ENCODE assay signal across 9 mouse cellular contexts in genomic region chr2:156730501-156730921, GRCm38 (mm10). TPM values are rescaled to one million over a fixed set of nuclear protein-coding genes. Genes with fewer than 3 reads are reported as not detected.
DNase-seq lines count a peak whose midpoint lies in the region; ATAC-seq lines count a peak whose summit lies in the region.
"Had no signal": no experiment of that assay in that cellular context is flagged by ENCODE, and none has a peak within 500 bp of the region (broad histone marks: within the 10 kb centered on the region; RNA-seq: fewer than 3 reads in every experiment).

No protein-coding gene starts in this region.

- H3K27me3 ChIP-seq in heart, embryonic 13.5 days (replicated peaks), result no peaks in the 10 kb centered on the region
- H3K27me3 ChIP-seq: midbrain, embryonic 12.5 days had no signal

- no peaks in the 10 kb centered on the region for H3K9me3 ChIP-seq in heart, embryonic 13.5 days
- H3K9me3 ChIP-seq: midbrain, embryonic 12.5 days had no signal

- ATAC-seq in heart, embryonic 13.5 days (ENCODE audit: extremely low read depth, insufficient number of reproducible peaks, low FRiP score, low TSS enrichment), result no peak

- peak overlapping the region; percentile 18; the same call in 1 of the 2 replicates for H3K4me3 ChIP-seq in heart, embryonic 13.5 days
- H3K4me3 ChIP-seq: midbrain, embryonic 12.5 days had no signal

- 73% methylated on average over 12 of the region's 12 CpGs for WGBS in heart, embryonic 13.5 days

- peak overlapping the region; percentile 71 for H3K9ac ChIP-seq in heart, embryonic 13.5 days
- H3K9ac ChIP-seq: midbrain, embryonic 12.5 days had no signal

- intact Hi-C loops in left cerebral cortex, postnatal 25 days (cut with DNase I), result loop anchor here (10.0 kb wide), 1 partner anchor 264 kb away; the partner anchor contains the start of gene Ndrg3

- peak; percentile 20 for DNase-seq in kidney, adult 11 months
- DNase-seq in kidney, postnatal 14 days, result no peak
- peak; percentile 45 for DNase-seq in ES-CJ7 (ENCODE audit: low read depth, low spot score)
- peak; percentile 48 for DNase-seq in lung, postnatal 10 days
- peak; percentile 63 to 65 for DNase-seq in thymus, postnatal 36 days
- no peak for DNase-seq in left cerebral cortex, postnatal 25 days (ENCODE audit: low spot score in 2 of 2)
- DNase-seq in yolk sac, embryonic 10.5 days (ENCODE audit: low spot score), result no peak

- no peaks in the 10 kb centered on the region for H3K36me3 ChIP-seq in heart, embryonic 13.5 days

- H3K4me2 ChIP-seq in heart, embryonic 13.5 days, result peak overlapping the region; percentile 56
- H3K4me2 ChIP-seq: midbrain, embryonic 12.5 days had no signal

- H3K27ac ChIP-seq in heart, embryonic 13.5 days (replicated peaks), result peak overlapping the region; percentile 65
- H3K27ac ChIP-seq: midbrain, embryonic 12.5 days had no signal

- peaks cover 97% of the 10 kb centered on the region for H3K4me1 ChIP-seq in heart, embryonic 13.5 days

RNA-seq across cellular contexts. Expression of gene Myl9, which starts 44.7 kb away (rescaled TPM):
- 1,696 and 1,855 TPM in 2 replicates for polyA plus RNA-seq in heart, embryonic 13.5 days (2015; fragmentation: Nextera tagmentation; extraction: Ambion mirVana)
- 10 to 100 TPM; 14.7 to 16.1 TPM for total RNA-seq in left cerebral cortex, postnatal 25 days (2021)

Comparison
In these comparisons a context has a peak if more than half of its experiments do, and no peak if none do; other contexts are left out.
1. DNase-seq: peak in kidney, adult 11 months (single experiment), ES-CJ7 (single experiment), lung, postnatal 10 days (single experiment) and thymus, postnatal 36 days (2 of 2); none in kidney, postnatal 14 days (single experiment), left cerebral cortex, postnatal 25 days (0 of 2) and yolk sac, embryonic 10.5 days (single experiment).